Mouse (Mus musculus) lung, adult 2 months (tissue): ENCODE data around the gene Tm6sf1.

Source experiments
- CTCF ChIP-seq: fragments of 200-500 bp; IDR thresholded peaks from 2 replicates; pipeline ENCODE4 v1.5.1; 2011; ENCODE audit warnings: mild to moderate bottlenecking, low read length, control low read depth; ENCODE audit not compliant: insufficient read depth
- POLR2A ChIP-seq: fragments of 200-500 bp; IDR thresholded peaks from 2 replicates; pipeline ENCODE4 v1.6.1; 2011; ENCODE audit warnings: low read depth, mild to moderate bottlenecking, control low read depth, low read length, borderline replicate concordance; ENCODE audit errors: extremely low read depth

DNA sequence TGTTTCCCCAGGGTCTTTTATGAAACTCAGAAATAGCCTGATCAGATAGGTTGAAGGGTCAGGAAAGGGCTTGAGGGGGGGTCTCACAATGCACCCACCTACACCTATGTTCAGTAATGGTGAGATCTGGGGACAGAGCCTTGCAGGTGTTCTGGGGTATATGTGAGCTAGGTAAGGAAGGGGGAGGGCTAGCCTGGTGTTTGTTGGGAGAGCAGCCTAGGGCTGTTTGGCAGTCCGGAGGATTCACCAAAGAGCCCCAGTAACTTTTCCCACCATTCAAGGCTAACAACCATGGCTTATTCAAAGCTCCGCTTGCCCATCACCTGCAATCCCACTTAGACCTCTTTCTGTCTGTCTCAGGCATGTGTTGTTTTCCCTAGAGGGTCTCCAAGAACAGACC, 2.7 kb downstream of the Tm6sf1 start:
- no peak for TF ChIP-seq CTCF
- no peak for TF ChIP-seq POLR2A
